Mouse (Mus musculus): Measurements from ENCODE around the gene Kdm8. TPM values are rescaled to one million over a fixed set of nuclear protein-coding genes. Genes with fewer than 3 reads are reported as not detected.

Gene Kdm8
- polyA plus RNA-seq, 1 experiment: 5.5 TPM

- Histone ChIP-seq H3K4me1 (ENCODE audit: control insufficient read depth, insufficient read depth, low read length) (0 out of 2 replicates have a peak, but pooled peaks cover 1% of the 10 kb centered on the region), H3K27ac (ENCODE audit: insufficient read depth, low read length) (no peak overlapping the region), H3K4me3 (ENCODE audit: insufficient read depth, low read length) (no peak overlapping the region)
- TF ChIP-seq CTCF (IDR thresholded peaks at IDR 0.05; ENCODE audit: extremely low read depth, insufficient read depth, low read length) (no peak), POLR2A (IDR thresholded peaks at IDR 0.05; ENCODE audit: extremely low read depth, insufficient read depth, low read length) (no peak)
These were observed 34.0 kb downstream of the Kdm8 start for GRCm38 (mm10) chr7:125478391-125478984.

DNA sequence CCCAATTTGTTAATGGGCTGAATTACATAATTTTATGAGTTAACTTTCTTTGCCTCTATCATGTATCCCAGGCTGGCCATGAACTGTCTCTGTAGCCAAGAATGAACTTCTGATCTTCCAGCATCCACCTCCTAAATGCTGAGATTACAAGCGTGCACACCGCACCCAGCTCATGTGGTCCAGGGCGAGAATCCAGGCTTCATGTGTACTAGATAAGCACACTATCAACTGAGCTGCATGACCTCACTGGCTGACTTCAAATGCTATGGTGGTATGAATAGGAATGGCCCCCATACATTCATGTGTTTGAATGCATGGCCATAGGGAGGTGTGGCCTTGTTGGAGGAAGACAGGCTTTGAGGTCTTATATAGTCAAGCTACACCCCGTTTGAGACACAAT lies 36.0 kb downstream of the Kdm8 start:
- H3K4me3 ChIP-seq (ENCODE audit: insufficient read depth, low read length): no peak overlapping the region
- TF ChIP-seq POLR2A (IDR thresholded peaks at IDR 0.05; ENCODE audit: extremely low read depth, insufficient read depth, low read length): no peak
- no peak for TF ChIP-seq CTCF (IDR thresholded peaks at IDR 0.05; ENCODE audit: extremely low read depth, insufficient read depth, low read length)
- H3K27ac ChIP-seq (ENCODE audit: insufficient read depth, low read length): no peak overlapping the region
- 0 out of 2 replicates have a peak, but pooled peaks cover 1% of the 10 kb centered on the region for H3K4me1 ChIP-seq (ENCODE audit: control insufficient read depth, insufficient read depth, low read length)

DNA sequence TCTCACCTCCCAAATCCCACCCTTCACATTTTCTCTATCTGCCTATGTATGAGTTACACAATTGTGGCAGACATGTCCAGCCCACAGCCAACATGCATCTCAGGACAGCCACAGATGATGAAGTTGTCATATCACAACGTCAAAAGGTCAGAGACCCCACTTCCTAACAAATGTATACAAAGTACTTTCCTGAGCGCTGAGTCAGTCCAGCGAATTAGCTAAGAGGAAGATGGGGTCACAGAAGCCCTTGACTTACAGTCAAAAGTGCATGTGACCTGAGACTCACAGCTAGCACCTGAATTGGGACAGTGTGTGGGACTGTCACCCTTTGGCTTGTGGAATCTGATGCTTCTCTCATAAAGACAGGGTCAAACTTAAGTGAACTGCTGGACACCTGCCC lies 37.9 kb downstream of the Kdm8 start:
- Histone ChIP-seq H3K27ac (ENCODE audit: insufficient read depth, low read length) (no peak overlapping the region), H3K4me3 (ENCODE audit: insufficient read depth, low read length) (no peak overlapping the region), H3K4me1 (ENCODE audit: control insufficient read depth, insufficient read depth, low read length) (no peaks in the 10 kb centered on the region)
- TF ChIP-seq CTCF (IDR thresholded peaks at IDR 0.05; ENCODE audit: extremely low read depth, insufficient read depth, low read length) (no peak), POLR2A (IDR thresholded peaks at IDR 0.05; ENCODE audit: extremely low read depth, insufficient read depth, low read length) (no peak)

GRCm38 (mm10) chr7:125482886-125483285 lies 38.4 kb downstream of the Kdm8 start:
- Histone ChIP-seq H3K4me3 (ENCODE audit: insufficient read depth, low read length) (no peak overlapping the region), H3K27ac (ENCODE audit: insufficient read depth, low read length) (no peak overlapping the region), H3K4me1 (ENCODE audit: control insufficient read depth, insufficient read depth, low read length) (no peaks in the 10 kb centered on the region)
- no peak for TF ChIP-seq POLR2A (IDR thresholded peaks at IDR 0.05; ENCODE audit: extremely low read depth, insufficient read depth, low read length)
- no peak for TF ChIP-seq CTCF (IDR thresholded peaks at IDR 0.05; ENCODE audit: extremely low read depth, insufficient read depth, low read length)

DNA sequence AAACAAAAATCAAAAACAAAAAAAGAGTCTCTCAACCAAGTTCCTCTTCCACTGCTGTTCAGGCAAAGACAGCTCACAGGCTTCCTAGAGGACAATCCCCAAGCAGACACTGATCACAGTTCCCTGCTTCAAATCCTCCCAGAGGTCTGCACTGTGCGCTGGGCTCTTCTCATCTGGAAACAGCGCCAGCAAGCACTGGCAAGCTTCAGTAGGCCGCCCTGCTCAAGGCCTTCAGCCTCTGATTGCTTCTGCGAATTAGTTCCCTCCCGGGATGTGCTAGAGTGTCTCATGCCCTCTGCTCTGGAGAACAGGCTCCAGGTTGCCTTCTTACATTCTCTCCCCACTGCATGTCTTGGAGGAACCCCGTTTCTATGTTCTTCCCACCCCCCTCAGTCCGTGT lies 40.3 kb downstream of the Kdm8 start:
- Histone ChIP-seq H3K27ac (ENCODE audit: insufficient read depth, low read length) (no peak overlapping the region), H3K4me3 (ENCODE audit: insufficient read depth, low read length) (no peak overlapping the region), H3K4me1 (ENCODE audit: control insufficient read depth, insufficient read depth, low read length) (no peaks in the 10 kb centered on the region)
- TF ChIP-seq POLR2A (IDR thresholded peaks at IDR 0.05; ENCODE audit: extremely low read depth, insufficient read depth, low read length) (no peak), CTCF (IDR thresholded peaks at IDR 0.05; ENCODE audit: extremely low read depth, insufficient read depth, low read length) (no peak)

GRCm38 (mm10) chr7:125486121-125486630 lies 41.7 kb downstream of the Kdm8 start:
- no peak overlapping the region for H3K27ac ChIP-seq (ENCODE audit: insufficient read depth, low read length)

GRCm38 (mm10) chr7:125487126-125487525 lies 42.6 kb downstream of the Kdm8 start:
- no peak overlapping the region for H3K27ac ChIP-seq (ENCODE audit: insufficient read depth, low read length)
- no peak for TF ChIP-seq POLR2A (IDR thresholded peaks at IDR 0.05; ENCODE audit: extremely low read depth, insufficient read depth, low read length)
- TF ChIP-seq CTCF (IDR thresholded peaks at IDR 0.05; ENCODE audit: extremely low read depth, insufficient read depth, low read length): no peak
- H3K4me3 ChIP-seq (ENCODE audit: insufficient read depth, low read length): no peak overlapping the region
- H3K4me1 ChIP-seq (ENCODE audit: control insufficient read depth, insufficient read depth, low read length): peaks cover 1% of the 10 kb centered on the region; the same call in 1 of the 2 replicates

More at GRCm38 (mm10) chr7:125486121-125486630, 41.7 kb downstream of the Kdm8 start:
- Histone ChIP-seq H3K4me3 (ENCODE audit: insufficient read depth, low read length) (no peak overlapping the region), H3K4me1 (ENCODE audit: control insufficient read depth, insufficient read depth, low read length) (peaks cover 1% of the 10 kb centered on the region; the same call in 1 of the 2 replicates)
- TF ChIP-seq CTCF (IDR thresholded peaks at IDR 0.05; ENCODE audit: extremely low read depth, insufficient read depth, low read length) (no peak), POLR2A (IDR thresholded peaks at IDR 0.05; ENCODE audit: extremely low read depth, insufficient read depth, low read length) (no peak)

DNA sequence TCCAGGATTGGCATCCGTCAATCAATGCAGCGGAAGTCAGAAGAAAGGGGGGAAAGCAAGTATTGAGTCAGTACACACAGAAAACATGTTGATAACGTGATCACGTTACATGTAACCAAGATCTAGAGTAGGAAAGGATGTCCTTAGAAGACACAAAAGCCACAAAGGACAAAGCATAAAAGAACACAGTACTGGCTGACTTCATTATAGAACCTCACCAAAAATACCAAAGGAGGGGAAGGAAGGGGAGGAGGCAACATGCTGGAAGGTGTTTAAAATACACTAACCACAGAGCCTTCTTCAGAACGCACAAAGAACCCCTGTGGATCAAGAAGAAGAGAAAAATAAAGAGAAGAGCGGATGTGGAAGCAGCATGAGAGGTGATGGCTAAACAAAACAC lies 44.2 kb downstream of the Kdm8 start:
- TF ChIP-seq CTCF (IDR thresholded peaks at IDR 0.05; ENCODE audit: extremely low read depth, insufficient read depth, low read length) (no peak), POLR2A (IDR thresholded peaks at IDR 0.05; ENCODE audit: extremely low read depth, insufficient read depth, low read length) (no peak)

GRCm38 (mm10) chr7:125489636-125490035 lies 45.2 kb downstream of the Kdm8 start:
- H3K27ac ChIP-seq (ENCODE audit: insufficient read depth, low read length): no peak overlapping the region
- no peak overlapping the region for H3K4me3 ChIP-seq (ENCODE audit: insufficient read depth, low read length)
- H3K4me1 ChIP-seq (ENCODE audit: control insufficient read depth, insufficient read depth, low read length): peaks cover 1% of the 10 kb centered on the region; the same call in 1 of the 2 replicates
- TF ChIP-seq POLR2A (IDR thresholded peaks at IDR 0.05; ENCODE audit: extremely low read depth, insufficient read depth, low read length): no peak
- no peak for TF ChIP-seq CTCF (IDR thresholded peaks at IDR 0.05; ENCODE audit: extremely low read depth, insufficient read depth, low read length)

More for the DNA sequence above, 44.2 kb downstream of the Kdm8 start:
- Histone ChIP-seq H3K4me1 (ENCODE audit: control insufficient read depth, insufficient read depth, low read length) (peaks cover 1% of the 10 kb centered on the region; the same call in 1 of the 2 replicates), H3K4me3 (ENCODE audit: insufficient read depth, low read length) (no peak overlapping the region), H3K27ac (ENCODE audit: insufficient read depth, low read length) (no peak overlapping the region)

Measured in cortical plate, adult 2 months (tissue).